Mouse (Mus musculus) intestine, postnatal 0 days (tissue): ENCODE measurements at regions not wholly inside any gene's neighbourhood (a gene's known extent, or its start where the extent isn't known, plus 50 kb on each side); places are given as distances from the start of the nearest gene placed in this dataset.

Experiments used
- ATAC-seq: fragments of 200-750 bp; cut with Nextera tagmentation; 2 replicates; pipeline ENCODE4 v1.8.0; 2017; ENCODE audit warnings: mild to moderate bottlenecking, moderate TSS enrichment, moderate library complexity
- H3K27ac ChIP-seq: fragments of 300-500 bp; sonication (generic); 2 replicates; pipeline ENCODE4 v1.5.1; 2014; ENCODE audit warnings: mild to moderate bottlenecking, low read depth, low read length, moderate library complexity
- H3K27me3 ChIP-seq: fragments of 300-500 bp; sonication (generic); replicated peaks from 2 replicates; pipeline ENCODE4 v1.6.1; 2014; ENCODE audit warnings: low read length, mixed read lengths; ENCODE audit not compliant: control insufficient read depth, insufficient read depth
- H3K36me3 ChIP-seq: fragments of 300-500 bp; sonication (generic); 2 replicates; pipeline ENCODE4 v1.6.1; 2014; ENCODE audit warnings: mild to moderate bottlenecking, moderate library complexity; ENCODE audit not compliant: control insufficient read depth, insufficient read depth
- H3K4me1 ChIP-seq: fragments of 300-500 bp; sonication (generic); replicated peaks from 2 replicates; pipeline ENCODE4 v1.6.1; 2014; ENCODE audit warnings: antibody characterized with exemption, low read length, mixed read lengths; ENCODE audit not compliant: control insufficient read depth, insufficient read depth
- H3K4me2 ChIP-seq: fragments of 300-500 bp; sonication (generic); replicated peaks from 2 replicates; pipeline ENCODE4 v1.6.1; 2014; ENCODE audit warnings: low read depth, mild to moderate bottlenecking, moderate library complexity
- H3K4me3 ChIP-seq: fragments of 300-500 bp; sonication (generic); 2 replicates; pipeline ENCODE4 v1.5.1; 2014; ENCODE audit warnings: low read depth, low read length
- H3K9ac ChIP-seq: fragments of 300-500 bp; sonication (generic); 2 replicates; pipeline ENCODE4 v1.6.1; 2014; ENCODE audit warnings: mild to moderate bottlenecking, low read depth, low read length
- H3K9me3 ChIP-seq: fragments of 300-500 bp; sonication (generic); 2 replicates; pipeline ENCODE4 v1.6.1; 2016; ENCODE audit warnings: mixed run types; ENCODE audit not compliant: control insufficient read depth
- CTCF ChIP-seq: sonication (generic); IDR thresholded peaks from 2 replicates; pipeline ENCODE4 v1.5.1; 2016; ENCODE audit warnings: low read depth, mild to moderate bottlenecking, control low read depth, antibody characterized with exemption, moderate library complexity
- WGBS: fragments of 180-500 bp; shearing (Covaris S2); extraction: QIAGEN DNeasy Blood & Tissue Kit; methylation state at CpG from one replicate; pipeline ENCODE4 v1.1.7; 2014; 5-methylcytosine and 5-hydroxymethylcytosine counted together

GRCm38 (mm10) chr12:95394991-95395530 lies 297.0 kb upstream of the Flrt2 start:
- 78% methylated on average over 2 of the region's 2 CpGs for WGBS
- Histone ChIP-seq H3K4me3 (no peak overlapping the region), H3K9ac (no peak overlapping the region), H3K36me3 (no peaks in the 10 kb centered on the region), H3K27ac (no peak overlapping the region), H3K9me3 (no peaks in the 10 kb centered on the region), H3K4me1 (no peaks in the 10 kb centered on the region), H3K4me2 (no peak overlapping the region), H3K27me3 (no peaks in the 10 kb centered on the region)
- no peak for ATAC-seq
- no peak for TF ChIP-seq CTCF

GRCm38 (mm10) chr12:95420861-95421260 lies 271.2 kb upstream of the Flrt2 start:
- no peaks in the 10 kb centered on the region for H3K4me1 ChIP-seq
- H3K4me3 ChIP-seq, result no peak overlapping the region
- no peaks in the 10 kb centered on the region for H3K27me3 ChIP-seq
- no peak overlapping the region for H3K4me2 ChIP-seq
- 76% methylated on average over 3 of the region's 3 CpGs for WGBS
- ATAC-seq, result no peak
- H3K9me3 ChIP-seq, result no peaks in the 10 kb centered on the region
- no peaks in the 10 kb centered on the region for H3K36me3 ChIP-seq
- H3K27ac ChIP-seq, result no peak overlapping the region
- no peak overlapping the region for H3K9ac ChIP-seq
- no peak for TF ChIP-seq CTCF

- Histone ChIP-seq H3K4me3 (no peak overlapping the region), H3K9ac (no peak overlapping the region), H3K9me3 (no peaks in the 10 kb centered on the region), H3K36me3 (no peaks in the 10 kb centered on the region), H3K27me3 (no peaks in the 10 kb centered on the region), H3K4me2 (no peak overlapping the region), H3K27ac (no peak overlapping the region), H3K4me1 (no peaks in the 10 kb centered on the region)
- ATAC-seq, result no peak
- no peak for TF ChIP-seq CTCF
- 76% methylated on average over 2 of the region's 2 CpGs for WGBS
Observed at GRCm38 (mm10) chr12:95424739-95425138, 267.3 kb upstream of the Flrt2 start.

GRCm38 (mm10) chr12:95437226-95437625 lies 254.8 kb upstream of the Flrt2 start:
- Histone ChIP-seq H3K36me3 (no peaks in the 10 kb centered on the region), H3K4me3 (no peak overlapping the region), H3K27ac (no peak overlapping the region), H3K4me1 (no peaks in the 10 kb centered on the region), H3K27me3 (no peaks in the 10 kb centered on the region), H3K9me3 (no peaks in the 10 kb centered on the region), H3K4me2 (no peak overlapping the region), H3K9ac (no peak overlapping the region)
- ATAC-seq, result no peak
- TF ChIP-seq CTCF, result no peak
- 64% methylated on average over 2 of the region's 2 CpGs for WGBS

DNA sequence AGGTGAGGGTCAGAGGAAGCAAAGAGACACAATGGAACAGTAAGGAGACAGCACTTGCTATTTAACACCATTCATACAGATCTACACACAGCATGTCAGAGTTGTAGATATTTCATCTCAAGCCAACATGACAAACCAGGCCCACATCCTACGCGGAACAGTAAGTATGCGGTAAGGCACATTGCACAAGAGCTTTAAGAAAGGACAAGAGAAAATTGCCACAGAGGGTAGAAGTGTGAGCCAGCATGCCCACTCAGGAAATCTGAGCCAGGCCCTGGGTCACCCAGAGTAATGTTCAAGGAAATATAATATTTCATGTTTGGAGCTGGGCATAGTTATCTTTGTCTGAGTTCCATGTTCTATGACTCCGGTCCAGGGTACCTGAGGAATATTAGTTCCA lies 234.5 kb upstream of the Flrt2 start:
- 97% methylated on average over 4 of the region's 4 CpGs for WGBS
- Histone ChIP-seq H3K27me3 (no peaks in the 10 kb centered on the region), H3K4me2 (no peak overlapping the region), H3K36me3 (no peaks in the 10 kb centered on the region), H3K9ac (no peak overlapping the region), H3K4me1 (no peaks in the 10 kb centered on the region), H3K27ac (no peak overlapping the region), H3K4me3 (no peak overlapping the region), H3K9me3 (no peaks in the 10 kb centered on the region)
- no peak for TF ChIP-seq CTCF
- no peak for ATAC-seq

- Histone ChIP-seq H3K4me1 (no peaks in the 10 kb centered on the region), H3K4me3 (no peak overlapping the region), H3K9me3 (no peaks in the 10 kb centered on the region), H3K27ac (no peak overlapping the region), H3K27me3 (no peaks in the 10 kb centered on the region), H3K4me2 (no peak overlapping the region), H3K9ac (no peak overlapping the region), H3K36me3 (no peaks in the 10 kb centered on the region)
- ATAC-seq, result no peak
- TF ChIP-seq CTCF, result no peak
- 62% methylated on average over 12 of the region's 12 CpGs for WGBS
Observed at GRCm38 (mm10) chr12:95466502-95467490, 225.2 kb upstream of the Flrt2 start.
